ENCODE assay signal across 28 mouse cellular contexts in genomic region chr14:118613734-118614133, GRCm38 (mm10).
"Had no signal": no experiment of that assay in that cellular context is flagged by ENCODE, and none has a peak within 500 bp of the region (broad histone marks: within the 10 kb centered on the region; RNA-seq: fewer than 3 reads in every experiment).

No protein-coding gene starts in this region.

- H3K4me1 ChIP-seq: embryonic facial prominence, embryonic 10.5 days; embryonic facial prominence, embryonic 12.5 days; embryonic facial prominence, embryonic 13.5 days; embryonic facial prominence, embryonic 15.5 days had no signal

- H3K4me2 ChIP-seq: embryonic facial prominence, embryonic 12.5 days; embryonic facial prominence, embryonic 13.5 days; embryonic facial prominence, embryonic 15.5 days; forebrain, embryonic 12.5 days; forebrain, embryonic 13.5 days; forebrain, embryonic 15.5 days had no signal

- ATAC-seq: forebrain, embryonic 13.5 days; forebrain, embryonic 14.5 days; forebrain, embryonic 15.5 days; forebrain, embryonic 16.5 days; forebrain, postnatal 0 days had no signal

- H3K9ac ChIP-seq: embryonic facial prominence, embryonic 12.5 days; embryonic facial prominence, embryonic 13.5 days; embryonic facial prominence, embryonic 15.5 days; forebrain, embryonic 12.5 days; forebrain, embryonic 13.5 days; forebrain, embryonic 15.5 days; forebrain, postnatal 0 days had no signal

- DNase-seq: cerebellum, adult 8-10 months; cerebellum, adult 9-10 months; cerebellum, adult 9-11 months; cerebellum, postnatal 10 days; cerebellum, postnatal 14 days; cerebellum, postnatal 25 days; cerebellum, postnatal 36 days; embryo, embryonic 11 days; forebrain, postnatal 0 days; gastrocnemius, adult 2 months; gastrocnemius, postnatal 10 days; gastrocnemius, postnatal 14 days; gastrocnemius, postnatal 25 days; gastrocnemius, postnatal 36 days; heart, adult 11 months; heart, adult 18-20 months; heart, adult 2 months had no signal

- H3K9me3 ChIP-seq: embryonic facial prominence, embryonic 10.5 days; embryonic facial prominence, embryonic 12.5 days; embryonic facial prominence, embryonic 13.5 days; embryonic facial prominence, embryonic 15.5 days; forebrain, embryonic 10.5 days; forebrain, embryonic 12.5 days; forebrain, embryonic 13.5 days; forebrain, embryonic 15.5 days had no signal

- H3K27ac ChIP-seq: embryonic facial prominence, embryonic 10.5 days; embryonic facial prominence, embryonic 12.5 days; embryonic facial prominence, embryonic 13.5 days; embryonic facial prominence, embryonic 15.5 days; forebrain, embryonic 10.5 days; forebrain, embryonic 12.5 days; forebrain, embryonic 13.5 days; forebrain, embryonic 15.5 days; gastrocnemius, adult 2 months; heart, adult 2 months had no signal

- H3K4me3 ChIP-seq: embryonic facial prominence, embryonic 10.5 days; embryonic facial prominence, embryonic 12.5 days; embryonic facial prominence, embryonic 13.5 days; embryonic facial prominence, embryonic 15.5 days; erythroblast, embryonic 14.5 days; forebrain, embryonic 10.5 days; forebrain, embryonic 12.5 days; forebrain, embryonic 13.5 days; forebrain, embryonic 15.5 days; gastrocnemius, adult 2 months; heart, adult 2 months had no signal

- H3K36me3 ChIP-seq: embryonic facial prominence, embryonic 10.5 days; embryonic facial prominence, embryonic 12.5 days; embryonic facial prominence, embryonic 13.5 days; embryonic facial prominence, embryonic 15.5 days; forebrain, embryonic 12.5 days; forebrain, embryonic 15.5 days had no signal

- H3K27me3 ChIP-seq: embryonic facial prominence, embryonic 12.5 days; embryonic facial prominence, embryonic 15.5 days; forebrain, embryonic 12.5 days; forebrain, embryonic 13.5 days; forebrain, embryonic 15.5 days had no signal
